Mouse (Mus musculus): ENCODE measurements around the gene Ptprk. TPM values are rescaled to one million over a fixed set of nuclear protein-coding genes. Genes with fewer than 3 reads are reported as not detected.

Ptprk gene
- polyA plus RNA-seq, 2 experiments: 21.4 to 25.2 TPM

GRCm38 (mm10) chr10:28164746-28165145, 90.1 kb downstream of the Ptprk start:
- Histone ChIP-seq H3K27me3 (ENCODE audit: control insufficient read depth, insufficient read depth, low read length) (no peaks in the 10 kb centered on the region), H3K27ac (replicated peaks; ENCODE audit: low read depth, low read length) (no peak overlapping the region), H3K36me3 (ENCODE audit: control insufficient read depth, insufficient read depth, low read length) (no peaks in the 10 kb centered on the region), H3K9me3 (ENCODE audit: control insufficient read depth, low read length) (no peaks in the 10 kb centered on the region), H3K4me3 (replicated peaks; ENCODE audit: low read length) (no peak overlapping the region), H3K4me1 (ENCODE audit: control insufficient read depth, insufficient read depth, low read length) (peaks cover 17% of the 10 kb centered on the region), H3K9ac (ENCODE audit: low read depth, low read length, severe bottlenecking) (no peak overlapping the region), H3K4me2 (replicated peaks; ENCODE audit: low read depth, low read length, severe bottlenecking) (no peak overlapping the region)
- ATAC-seq (ENCODE audit: low FRiP score, low read depth) (no peak), DNase-seq (ENCODE audit: low spot score) (no peak)
- no peak for TF ChIP-seq POLR2A (IDR thresholded peaks at IDR 0.05; ENCODE audit: borderline replicate concordance, extremely low read depth, insufficient read depth, insufficient read length)

GRCm38 (mm10) chr10:28166610-28167009, 92.0 kb downstream of the Ptprk start:
- WGBS: 72% methylated on average over 1 of the region's 1 CpGs
- H3K9ac ChIP-seq (ENCODE audit: low read depth, low read length, severe bottlenecking): no peak overlapping the region
- no peak for DNase-seq (ENCODE audit: low spot score)
- no peaks in the 10 kb centered on the region for H3K36me3 ChIP-seq (ENCODE audit: control insufficient read depth, insufficient read depth, low read length)
- peaks cover 14% of the 10 kb centered on the region for H3K4me1 ChIP-seq (ENCODE audit: control insufficient read depth, insufficient read depth, low read length)
- no peak overlapping the region for H3K27ac ChIP-seq (replicated peaks; ENCODE audit: low read depth, low read length)
- H3K9me3 ChIP-seq (ENCODE audit: control insufficient read depth, low read length): no peaks in the 10 kb centered on the region
- no peak for ATAC-seq (ENCODE audit: low FRiP score, low read depth)
- no peak for TF ChIP-seq POLR2A (IDR thresholded peaks at IDR 0.05; ENCODE audit: borderline replicate concordance, extremely low read depth, insufficient read depth, insufficient read length)
- no peak overlapping the region for H3K4me3 ChIP-seq (replicated peaks; ENCODE audit: low read length)
- no peaks in the 10 kb centered on the region for H3K27me3 ChIP-seq (ENCODE audit: control insufficient read depth, insufficient read depth, low read length)
- H3K4me2 ChIP-seq (replicated peaks; ENCODE audit: low read depth, low read length, severe bottlenecking): no peak overlapping the region

- no peaks in the 10 kb centered on the region for H3K9me3 ChIP-seq (ENCODE audit: control insufficient read depth, low read length)
- TF ChIP-seq POLR2A (IDR thresholded peaks at IDR 0.05; ENCODE audit: borderline replicate concordance, extremely low read depth, insufficient read depth, insufficient read length): no peak
- no peak overlapping the region for H3K27ac ChIP-seq (replicated peaks; ENCODE audit: low read depth, low read length)
- 38% methylated on average over 2 of the region's 2 CpGs for WGBS
- no peaks in the 10 kb centered on the region for H3K27me3 ChIP-seq (ENCODE audit: control insufficient read depth, insufficient read depth, low read length)
- no peak overlapping the region for H3K4me2 ChIP-seq (replicated peaks; ENCODE audit: low read depth, low read length, severe bottlenecking)
- no peaks in the 10 kb centered on the region for H3K36me3 ChIP-seq (ENCODE audit: control insufficient read depth, insufficient read depth, low read length)
- no peak overlapping the region for H3K4me3 ChIP-seq (replicated peaks; ENCODE audit: low read length)
- peaks cover 14% of the 10 kb centered on the region for H3K4me1 ChIP-seq (ENCODE audit: control insufficient read depth, insufficient read depth, low read length)
- DNase-seq (ENCODE audit: low spot score) (no peak), ATAC-seq (ENCODE audit: low FRiP score, low read depth) (no peak)
- H3K9ac ChIP-seq (ENCODE audit: low read depth, low read length, severe bottlenecking): no peak overlapping the region
These were observed 92.5 kb downstream of the Ptprk start for GRCm38 (mm10) chr10:28167097-28167496.

- WGBS: 90% methylated on average over 1 of the region's 1 CpGs
These were observed 96.6 kb downstream of the Ptprk start for GRCm38 (mm10) chr10:28171196-28171595.

GRCm38 (mm10) chr10:28178876-28179275, 104.3 kb downstream of the Ptprk start:
- no peak for ATAC-seq (ENCODE audit: low FRiP score, low read depth)
- 77% methylated on average over 4 of the region's 4 CpGs for WGBS

More at GRCm38 (mm10) chr10:28171196-28171595, 96.6 kb downstream of the Ptprk start:
- DNase-seq (ENCODE audit: low spot score): no peak
- no peak overlapping the region for H3K4me2 ChIP-seq (replicated peaks; ENCODE audit: low read depth, low read length, severe bottlenecking)
- no peaks in the 10 kb centered on the region for H3K9me3 ChIP-seq (ENCODE audit: control insufficient read depth, low read length)
- TF ChIP-seq POLR2A (IDR thresholded peaks at IDR 0.05; ENCODE audit: borderline replicate concordance, extremely low read depth, insufficient read depth, insufficient read length): no peak
- H3K27ac ChIP-seq (replicated peaks; ENCODE audit: low read depth, low read length): no peak overlapping the region
- no peak overlapping the region for H3K9ac ChIP-seq (ENCODE audit: low read depth, low read length, severe bottlenecking)
- peaks cover 5% of the 10 kb centered on the region for H3K4me1 ChIP-seq (ENCODE audit: control insufficient read depth, insufficient read depth, low read length)
- no peaks in the 10 kb centered on the region for H3K27me3 ChIP-seq (ENCODE audit: control insufficient read depth, insufficient read depth, low read length)
- H3K4me3 ChIP-seq (replicated peaks; ENCODE audit: low read length): no peak overlapping the region
- ATAC-seq (ENCODE audit: low FRiP score, low read depth): no peak
- no peaks in the 10 kb centered on the region for H3K36me3 ChIP-seq (ENCODE audit: control insufficient read depth, insufficient read depth, low read length)

GRCm38 (mm10) chr10:28182081-28182480, 107.5 kb downstream of the Ptprk start:
- Histone ChIP-seq H3K4me2 (replicated peaks; ENCODE audit: low read depth, low read length, severe bottlenecking) (no peak overlapping the region), H3K9me3 (ENCODE audit: control insufficient read depth, low read length) (no peaks in the 10 kb centered on the region), H3K36me3 (ENCODE audit: control insufficient read depth, insufficient read depth, low read length) (no peaks in the 10 kb centered on the region), H3K4me1 (ENCODE audit: control insufficient read depth, insufficient read depth, low read length) (peaks cover 10% of the 10 kb centered on the region), H3K4me3 (replicated peaks; ENCODE audit: low read length) (no peak overlapping the region), H3K27me3 (ENCODE audit: control insufficient read depth, insufficient read depth, low read length) (no peaks in the 10 kb centered on the region), H3K9ac (ENCODE audit: low read depth, low read length, severe bottlenecking) (no peak overlapping the region), H3K27ac (replicated peaks; ENCODE audit: low read depth, low read length) (no peak overlapping the region)
- TF ChIP-seq POLR2A (IDR thresholded peaks at IDR 0.05; ENCODE audit: borderline replicate concordance, extremely low read depth, insufficient read depth, insufficient read length): no peak
- WGBS: 84% methylated on average over 3 of the region's 3 CpGs
- no peak for ATAC-seq (ENCODE audit: low FRiP score, low read depth)
- DNase-seq (ENCODE audit: low spot score): no peak

More at GRCm38 (mm10) chr10:28178876-28179275, 104.3 kb downstream of the Ptprk start:
- no peak overlapping the region for H3K4me2 ChIP-seq (replicated peaks; ENCODE audit: low read depth, low read length, severe bottlenecking)
- H3K27ac ChIP-seq (replicated peaks; ENCODE audit: low read depth, low read length): no peak overlapping the region
- TF ChIP-seq POLR2A (IDR thresholded peaks at IDR 0.05; ENCODE audit: borderline replicate concordance, extremely low read depth, insufficient read depth, insufficient read length): no peak
- H3K36me3 ChIP-seq (ENCODE audit: control insufficient read depth, insufficient read depth, low read length): no peaks in the 10 kb centered on the region
- H3K4me3 ChIP-seq (replicated peaks; ENCODE audit: low read length): no peak overlapping the region
- no peaks in the 10 kb centered on the region for H3K4me1 ChIP-seq (ENCODE audit: control insufficient read depth, insufficient read depth, low read length)
- no peak for DNase-seq (ENCODE audit: low spot score)
- H3K9me3 ChIP-seq (ENCODE audit: control insufficient read depth, low read length): no peaks in the 10 kb centered on the region
- no peak overlapping the region for H3K9ac ChIP-seq (ENCODE audit: low read depth, low read length, severe bottlenecking)
- no peaks in the 10 kb centered on the region for H3K27me3 ChIP-seq (ENCODE audit: control insufficient read depth, insufficient read depth, low read length)
